Mouse (Mus musculus) erythroid progenitor cell, adult 5-6 weeks (primary cell): Measurements from ENCODE around the gene 1700012B07Rik. TPM values are rescaled to one million over a fixed set of nuclear protein-coding genes. Genes with fewer than 3 reads are reported as not detected.

Source experiments
- ATAC-seq: replicated peaks from 2 replicates; pipeline ENCODE4 v1.8.0; 2016; ENCODE audit warnings: moderate number of reproducible peaks, mild to moderate bottlenecking, moderate TSS enrichment, inconsistent platforms; ENCODE audit not compliant: poor library complexity, low FRiP score, severe bottlenecking
- total RNA-seq, 2 experiments: library from RNA; stranded (forward) in 1 of 2; stranded (reverse) in 1 of 2; fragments of 150-400 nt in 1 of 2; fragments of 186-747, 209-891 nt in 1 of 2; gene quantifications; 2 replicates each; pipeline versions ENCODE4 v1.2.3 to v1.2.4; 2015 to 2017; ENCODE audit warnings: low replicate concordance in 2 of 2

1700012B07Rik gene
- total RNA-seq, 2 experiments from 2014 or later: not detected

- no peak for ATAC-seq
Measured at GRCm38 (mm10) chr11:109853228-109853966, 25.6 kb upstream of the 1700012B07Rik start.

GRCm38 (mm10) chr11:109851996-109852395 lies 24.1 kb upstream of the 1700012B07Rik start:
- no peak for ATAC-seq

GRCm38 (mm10) chr11:109846343-109846742 lies 18.5 kb upstream of the 1700012B07Rik start:
- ATAC-seq: no peak

- ATAC-seq: no peak
Measured at GRCm38 (mm10) chr11:109845601-109846000, 17.8 kb upstream of the 1700012B07Rik start.

- ATAC-seq: no peak
Measured at GRCm38 (mm10) chr11:109844466-109844865, 16.6 kb upstream of the 1700012B07Rik start.

GRCm38 (mm10) chr11:109830368-109830767 lies 2.5 kb upstream of the 1700012B07Rik start:
- no peak for ATAC-seq

GRCm38 (mm10) chr11:109822280-109822679 lies 5.6 kb downstream of the 1700012B07Rik start:
- ATAC-seq: no peak

GRCm38 (mm10) chr11:109817405-109817804 lies 10.4 kb downstream of the 1700012B07Rik start:
- no peak for ATAC-seq

GRCm38 (mm10) chr11:109816911-109817310 lies 10.9 kb downstream of the 1700012B07Rik start:
- no peak for ATAC-seq

GRCm38 (mm10) chr11:109811721-109812120 lies 16.1 kb downstream of the 1700012B07Rik start:
- ATAC-seq: no peak

- ATAC-seq: no peak
Measured at GRCm38 (mm10) chr11:109809175-109809855, 18.5 kb downstream of the 1700012B07Rik start.

GRCm38 (mm10) chr11:109801515-109801914 lies 26.3 kb downstream of the 1700012B07Rik start:
- no peak for ATAC-seq

- ATAC-seq: no peak
Measured at GRCm38 (mm10) chr11:109797531-109797930, 30.3 kb downstream of the 1700012B07Rik start.

- ATAC-seq: no peak
Measured at GRCm38 (mm10) chr11:109795536-109795935, 32.3 kb downstream of the 1700012B07Rik start.

- ATAC-seq: no peak
Measured at GRCm38 (mm10) chr11:109793578-109793977, 34.3 kb downstream of the 1700012B07Rik start.

GRCm38 (mm10) chr11:109792401-109792997 lies 35.3 kb downstream of the 1700012B07Rik start:
- ATAC-seq: no peak

- ATAC-seq: no peak
Measured at GRCm38 (mm10) chr11:109791965-109792364, 35.9 kb downstream of the 1700012B07Rik start.

- ATAC-seq: no peak
Measured at GRCm38 (mm10) chr11:109790221-109790620, 37.6 kb downstream of the 1700012B07Rik start.

- ATAC-seq: no peak
Measured at GRCm38 (mm10) chr11:109785392-109785791, 42.5 kb downstream of the 1700012B07Rik start.

GRCm38 (mm10) chr11:109771381-109771780 lies 56.5 kb downstream of the 1700012B07Rik start:
- no peak for ATAC-seq

GRCm38 (mm10) chr11:109770185-109770584 lies 57.7 kb downstream of the 1700012B07Rik start:
- ATAC-seq: no peak
